In genomic region chr9:35176124-35176659, GRCm38 (mm10) we compare ENCODE assay signal across 8 mouse cellular contexts. TPM values are rescaled to one million over a fixed set of nuclear protein-coding genes. Genes with fewer than 3 reads are reported as not detected.
A peak's percentile ranks its signal among the peaks of the same experiment; 100 is the strongest.
DNase-seq lines count a peak whose midpoint lies in the region; ATAC-seq and TF ChIP-seq lines count a peak whose summit lies in the region.

No protein-coding gene starts in this region.

- H3K9ac ChIP-seq in heart, embryonic 14.5 days (ENCODE audit: low read length): peak overlapping the region; percentile 79; the same call in 1 of the 2 replicates
- no peak overlapping the region for H3K9ac ChIP-seq in hindbrain, embryonic 12.5 days

- POLR2A ChIA-PET in Patski (lab: Charles Lee): no interaction called here

- DNase-seq in heart, adult 18-20 months: no peak
- DNase-seq in Patski (ENCODE audit: low read depth, low spot score): no peak
- no peak for DNase-seq in midbrain, embryonic 10.5 days (ENCODE audit: low spot score)
- no peak for DNase-seq in gastrocnemius, postnatal 10 days
- DNase-seq in kidney, postnatal 4 days: no peak
- no peak for DNase-seq in frontal cortex, postnatal 25 days (ENCODE audit: low spot score in 2 of 2)

- H3K9me3 ChIP-seq in heart, embryonic 14.5 days (ENCODE audit: control insufficient read depth, low read length): no peaks in the 10 kb centered on the region
- no peaks in the 10 kb centered on the region for H3K9me3 ChIP-seq in hindbrain, embryonic 12.5 days (replicated peaks)
- H3K9me3 ChIP-seq in midbrain, embryonic 10.5 days (replicated peaks): no peaks in the 10 kb centered on the region

- CTCF ChIA-PET in Patski (lab: Charles Lee): interaction anchor here (1.7 kb wide), 1 partner anchor 24 kb away, joined by 6 read pairs; the partner anchor contains the start of genes Srpr and Tirap

- peaks cover 0 to 7% of the 10 kb centered on the region in 2 experiments; a peak in 3 of 4 replicates for H3K4me1 ChIP-seq in heart, embryonic 14.5 days (ENCODE audit: control insufficient read depth in 2 of 2, insufficient read depth in 2 of 2, low read length in 2 of 2)
- peaks cover 14% of the 10 kb centered on the region for H3K4me1 ChIP-seq in hindbrain, embryonic 12.5 days
- H3K4me1 ChIP-seq in midbrain, embryonic 10.5 days: peaks cover 18% of the 10 kb centered on the region

- peak overlapping the region; percentile 64 to 80 for H3K4me3 ChIP-seq in heart, embryonic 14.5 days (ENCODE audit: control insufficient read depth in 1 of 2, insufficient read depth in 1 of 2, low read depth in 1 of 2, low read length in 2 of 2)
- peak overlapping the region; percentile 56 for H3K4me3 ChIP-seq in hindbrain, embryonic 12.5 days
- peak overlapping the region; percentile 74 for H3K4me3 ChIP-seq in midbrain, embryonic 10.5 days

- no peaks in the 10 kb centered on the region for H3K27me3 ChIP-seq in heart, embryonic 14.5 days (ENCODE audit: control insufficient read depth, insufficient read depth, low read length)
- H3K27me3 ChIP-seq in Patski: no peaks in the 10 kb centered on the region
- no peaks in the 10 kb centered on the region for H3K27me3 ChIP-seq in hindbrain, embryonic 12.5 days
- H3K27me3 ChIP-seq in midbrain, embryonic 10.5 days (ENCODE audit: low read depth, poor library complexity, severe bottlenecking): no peaks in the 10 kb centered on the region

- in situ Hi-C loops in Patski (cut with MboI; ENCODE audit: low pct_unique_long_range_greater_than_20kb): no loop called here

- H3K27ac ChIP-seq in heart, embryonic 14.5 days (replicated peaks in 1 of 2; ENCODE audit: control insufficient read depth in 1 of 2, insufficient read depth in 1 of 2, low read depth in 2 of 2, low read length in 2 of 2): no peak overlapping the region
- no peak overlapping the region for H3K27ac ChIP-seq in hindbrain, embryonic 12.5 days
- peak overlapping the region; percentile 93 for H3K27ac ChIP-seq in midbrain, embryonic 10.5 days (replicated peaks)

- no peaks in the 10 kb centered on the region for H3K36me3 ChIP-seq in heart, embryonic 14.5 days (ENCODE audit: control insufficient read depth, insufficient read depth, low read length)
- no peaks in the 10 kb centered on the region for H3K36me3 ChIP-seq in hindbrain, embryonic 12.5 days
- peaks cover 5% of the 10 kb centered on the region; the same call in 1 of the 2 replicates for H3K36me3 ChIP-seq in midbrain, embryonic 10.5 days

- ATAC-seq in heart, embryonic 14.5 days (ENCODE audit: insufficient number of reproducible peaks, insufficient read depth, low FRiP score, low read depth): no peak
- ATAC-seq in Patski: peak; percentile 55
- ATAC-seq in hindbrain, embryonic 12.5 days (ENCODE audit: low FRiP score): peak; percentile 32

- 42% methylated on average over 14 of the region's 14 CpGs for WGBS in heart, embryonic 14.5 days
- 49% methylated on average over 14 of the region's 14 CpGs for WGBS in hindbrain, embryonic 12.5 days
- WGBS in midbrain, embryonic 10.5 days: 51% methylated on average over 14 of the region's 14 CpGs

- no peak for TF ChIP-seq CTCF in Patski (IDR thresholded peaks at IDR 0.05)

- H3K4me2 ChIP-seq in heart, embryonic 14.5 days (ENCODE audit: low read length): peak overlapping the region; percentile 92
- peak overlapping the region; percentile 70 for H3K4me2 ChIP-seq in hindbrain, embryonic 12.5 days (replicated peaks)

RNA-seq across cellular contexts. Expression of gene Dcps, which starts 0.3 kb away (rescaled TPM):
- 60.9 and 62.7 TPM in 2 replicates for polyA plus RNA-seq in heart, embryonic 14.5 days (2014; fragmentation: Nextera tagmentation; extraction: Ambion mirVana)
- 10 to 100 TPM; 12.8 to 16.8 TPM for total RNA-seq in heart, adult 18-20 months (2021)
- 58.1 TPM for polyA plus RNA-seq in Patski (2021)
- 73.1 and 73.8 TPM in 2 replicates for polyA plus RNA-seq in hindbrain, embryonic 12.5 days (2016; fragmentation: Nextera tagmentation; extraction: Ambion mirVana)
- polyA plus RNA-seq in midbrain, embryonic 10.5 days (2016; fragmentation: Nextera tagmentation; extraction: Ambion mirVana): 108 TPM in 2 replicates
- 10 to 100 TPM; 11.2 TPM for total RNA-seq in gastrocnemius, postnatal 10 days (2021)

RNA-seq across cellular contexts. Expression of gene Srpr, which starts 23.8 kb away (rescaled TPM):
- polyA plus RNA-seq in heart, embryonic 14.5 days (2014; fragmentation: Nextera tagmentation; extraction: Ambion mirVana): 102 and 109 TPM in 2 replicates
- 10 to 100 TPM; 81.3 to 90.0 TPM for total RNA-seq in heart, adult 18-20 months (2021)
- polyA plus RNA-seq in Patski (2021): 100 TPM
- 90.6 and 94.2 TPM in 2 replicates for polyA plus RNA-seq in hindbrain, embryonic 12.5 days (2016; fragmentation: Nextera tagmentation; extraction: Ambion mirVana)
- 85.5 and 87.3 TPM in 2 replicates for polyA plus RNA-seq in midbrain, embryonic 10.5 days (2016; fragmentation: Nextera tagmentation; extraction: Ambion mirVana)
- 100 to 1,000 TPM; 171 to 172 TPM for total RNA-seq in gastrocnemius, postnatal 10 days (2021)

RNA-seq across cellular contexts. Expression of gene Tirap, which starts 23.9 kb away (rescaled TPM):
- 7.8 and 8.0 TPM in 2 replicates for polyA plus RNA-seq in heart, embryonic 14.5 days (2014; fragmentation: Nextera tagmentation; extraction: Ambion mirVana)
- total RNA-seq in heart, adult 18-20 months (2021): 1 to 10 TPM; 4.3 to 6.0 TPM
- 11.0 TPM for polyA plus RNA-seq in Patski (2021)
- polyA plus RNA-seq in hindbrain, embryonic 12.5 days (2016; fragmentation: Nextera tagmentation; extraction: Ambion mirVana): 11.9 and 13.4 TPM in 2 replicates
- polyA plus RNA-seq in midbrain, embryonic 10.5 days (2016; fragmentation: Nextera tagmentation; extraction: Ambion mirVana): 18.5 and 19.6 TPM in 2 replicates
- 10 to 100 TPM; 17.1 to 18.4 TPM for total RNA-seq in gastrocnemius, postnatal 10 days (2021)

RNA-seq across cellular contexts. Expression of gene Foxred1, which starts 34.7 kb away (rescaled TPM):
- polyA plus RNA-seq in heart, embryonic 14.5 days (2014; fragmentation: Nextera tagmentation; extraction: Ambion mirVana): 58.6 and 60.2 TPM in 2 replicates
- 10 to 100 TPM; 75.0 to 83.1 TPM for total RNA-seq in heart, adult 18-20 months (2021)
- polyA plus RNA-seq in Patski (2021): 38.8 TPM
- polyA plus RNA-seq in hindbrain, embryonic 12.5 days (2016; fragmentation: Nextera tagmentation; extraction: Ambion mirVana): 45.7 and 50.4 TPM in 2 replicates
- polyA plus RNA-seq in midbrain, embryonic 10.5 days (2016; fragmentation: Nextera tagmentation; extraction: Ambion mirVana): 54.6 and 57.2 TPM in 2 replicates
- 10 to 100 TPM; 34.8 to 41.1 TPM for total RNA-seq in gastrocnemius, postnatal 10 days (2021)

RNA-seq across cellular contexts. Expression of gene St3gal4, which starts 57.1 kb away (rescaled TPM):
- 22.9 and 25.1 TPM in 2 replicates for polyA plus RNA-seq in heart, embryonic 14.5 days (2014; fragmentation: Nextera tagmentation; extraction: Ambion mirVana)
- 10 to 100 TPM; 24.1 to 26.0 TPM for total RNA-seq in heart, adult 18-20 months (2021)
- 53.6 TPM for polyA plus RNA-seq in Patski (2021)
- 15.6 and 18.5 TPM in 2 replicates for polyA plus RNA-seq in hindbrain, embryonic 12.5 days (2016; fragmentation: Nextera tagmentation; extraction: Ambion mirVana)
- 10.7 and 11.2 TPM in 2 replicates for polyA plus RNA-seq in midbrain, embryonic 10.5 days (2016; fragmentation: Nextera tagmentation; extraction: Ambion mirVana)
- 10 to 100 TPM; 12.7 to 13.1 TPM for total RNA-seq in gastrocnemius, postnatal 10 days (2021)
